Mouse (Mus musculus) lung, embryonic 14.5 days (tissue): ENCODE measurements around the gene Armc6. TPM values are rescaled to one million over a fixed set of nuclear protein-coding genes. Genes with fewer than 3 reads are reported as not detected.

Experiments used
- ATAC-seq: fragments of 200-750 bp; cut with Nextera tagmentation; 2 replicates; pipeline ENCODE4 v1.8.0; 2017; ENCODE audit warnings: mild to moderate bottlenecking, moderate TSS enrichment, moderate library complexity; ENCODE audit not compliant: insufficient read depth
- DNase-seq: peaks from one replicate; pipeline ENCODE4 v3.0.0-alpha.2; 2015
- H3K27ac ChIP-seq: fragments of 300-500 bp; sonication (generic); 2 replicates; pipeline ENCODE4 v1.5.1; 2014; ENCODE audit warnings: low read depth, mild to moderate bottlenecking, moderate library complexity
- H3K27me3 ChIP-seq: fragments of 300-500 bp; sonication (generic); 2 replicates; pipeline ENCODE4 v1.6.1; 2014; ENCODE audit warnings: low read length, control low read depth; ENCODE audit not compliant: insufficient read depth
- H3K36me3 ChIP-seq: fragments of 300-500 bp; sonication (generic); 2 replicates; pipeline ENCODE4 v1.6.1; 2014; ENCODE audit warnings: control low read depth; ENCODE audit not compliant: insufficient read depth
- H3K4me1 ChIP-seq: fragments of 300-500 bp; sonication (generic); 2 replicates; pipeline ENCODE4 v1.6.1; 2014; ENCODE audit warnings: antibody characterized with exemption, control low read depth; ENCODE audit not compliant: insufficient read depth
- H3K4me2 ChIP-seq: fragments of 300-500 bp; sonication (generic); 2 replicates; pipeline ENCODE4 v1.6.1; 2014; ENCODE audit warnings: mild to moderate bottlenecking
- H3K4me3 ChIP-seq: fragments of 300-500 bp; sonication (generic); 2 replicates; pipeline ENCODE4 v1.5.1; 2014; ENCODE audit warnings: low read depth, low read length
- H3K9ac ChIP-seq: fragments of 300-500 bp; sonication (generic); 2 replicates; pipeline ENCODE4 v1.6.1; 2014
- H3K9me3 ChIP-seq: fragments of 300-500 bp; sonication (generic); 2 replicates; pipeline ENCODE4 v1.6.1; 2016; ENCODE audit warnings: low read depth, low read length, control low read depth
- CTCF ChIP-seq: IDR thresholded peaks from 2 replicates; pipeline ENCODE4 v1.5.1; 2016; ENCODE audit warnings: antibody characterized with exemption, low read depth
- WGBS: fragments of 180-500 bp; shearing (Covaris S2); extraction: QIAGEN DNeasy Blood & Tissue Kit; methylation state at CpG from one replicate; pipeline ENCODE4 v1.1.7; 2014; 5-methylcytosine and 5-hydroxymethylcytosine counted together
- polyA plus RNA-seq: library from polyadenylated mRNA; unstranded; fragments of >200 nt; fragmentation: Nextera tagmentation; extraction: Ambion mirVana; gene quantifications from 2 replicates; pipeline ENCODE4 v1.2.1, GENCODE M21; 2014

Gene Armc6
- polyA plus RNA-seq, 1 experiment from 2014 or later = 28.6 TPM

DNA sequence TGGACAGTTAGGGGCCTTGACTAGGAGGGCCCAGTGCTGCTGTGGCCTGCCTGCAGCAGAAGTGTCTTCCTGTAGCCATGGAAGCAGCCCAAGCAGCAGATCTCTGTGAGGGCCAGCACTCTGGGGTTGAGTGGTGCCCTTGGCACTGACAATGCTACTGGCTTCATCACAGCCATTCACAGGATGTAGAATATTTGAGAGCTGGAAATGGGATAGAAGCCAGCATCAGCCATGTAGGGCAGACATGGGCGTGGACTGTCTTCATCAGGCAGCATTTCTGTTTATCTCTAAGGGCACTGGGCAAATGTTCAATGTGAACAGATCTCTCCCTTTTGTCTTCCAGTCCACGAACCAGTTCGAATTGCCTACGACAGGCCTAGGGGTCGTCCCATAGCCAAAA, 24.3 kb upstream of the Armc6 start:
- peaks cover 98% of the 10 kb centered on the region for H3K36me3 ChIP-seq
- H3K27me3 ChIP-seq = no peaks in the 10 kb centered on the region
- H3K27ac ChIP-seq = no peak overlapping the region
- ATAC-seq = no peak
- no peak overlapping the region for H3K4me3 ChIP-seq
- WGBS = 82% methylated on average over 5 of the region's 5 CpGs
- no peak overlapping the region for H3K4me2 ChIP-seq
- H3K9ac ChIP-seq = no peak overlapping the region
- DNase-seq = no peak
- no peaks in the 10 kb centered on the region for H3K4me1 ChIP-seq
- no peaks in the 10 kb centered on the region for H3K9me3 ChIP-seq
- no peak for TF ChIP-seq CTCF

DNA sequence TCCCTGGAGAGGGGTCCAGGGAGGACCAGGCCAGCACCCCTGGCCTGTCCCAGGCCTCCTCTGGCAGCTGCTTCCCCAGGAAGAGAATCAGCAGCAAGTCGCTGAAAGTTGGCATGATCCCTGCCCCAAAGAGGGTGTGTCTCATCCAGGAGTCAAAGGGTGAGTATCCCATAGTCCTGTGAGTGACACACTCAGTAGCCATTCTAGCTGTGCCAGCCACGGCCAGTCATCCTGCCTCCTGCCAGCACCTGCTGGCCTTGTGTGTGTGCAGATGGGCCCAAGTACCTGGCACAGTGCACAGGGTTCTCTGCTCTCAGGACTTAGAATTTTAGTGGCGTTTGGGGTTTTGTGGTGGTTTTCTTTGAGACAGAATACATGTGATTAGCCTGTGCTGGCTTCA, 23.2 kb upstream of the Armc6 start:
- no peak overlapping the region for H3K4me3 ChIP-seq
- no peak overlapping the region for H3K4me2 ChIP-seq
- H3K9ac ChIP-seq = no peak overlapping the region
- H3K9me3 ChIP-seq = no peaks in the 10 kb centered on the region
- H3K4me1 ChIP-seq = no peaks in the 10 kb centered on the region
- no peak for TF ChIP-seq CTCF
- WGBS = 82% methylated on average over 3 of the region's 3 CpGs
- no peaks in the 10 kb centered on the region for H3K27me3 ChIP-seq
- H3K36me3 ChIP-seq = peaks cover 99% of the 10 kb centered on the region
- ATAC-seq (no peak), DNase-seq (no peak)
- H3K27ac ChIP-seq = no peak overlapping the region

DNA sequence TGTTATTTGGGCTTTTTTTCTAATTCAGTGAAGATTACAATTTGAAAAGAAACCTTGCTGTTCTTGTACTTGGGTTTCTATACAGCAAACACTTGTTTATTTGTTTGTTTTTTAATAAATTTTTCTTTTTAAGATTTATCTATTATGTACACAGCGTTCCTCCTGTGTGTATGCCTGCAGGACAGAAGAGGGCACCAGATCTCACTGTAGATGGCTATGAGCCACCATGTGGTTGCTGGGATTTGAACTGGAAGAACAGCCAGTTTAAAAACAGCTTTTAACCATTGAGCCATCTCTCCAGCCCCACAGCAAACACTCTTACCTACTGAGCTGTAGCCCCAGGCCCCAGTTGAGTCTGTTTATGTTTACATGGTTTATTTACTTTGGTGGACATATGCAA, 20.4 kb upstream of the Armc6 start:
- Histone ChIP-seq H3K9ac (no peak overlapping the region), H3K27ac (no peak overlapping the region), H3K27me3 (no peaks in the 10 kb centered on the region), H3K36me3 (peaks cover 99% of the 10 kb centered on the region), H3K4me3 (no peak overlapping the region), H3K4me2 (no peak overlapping the region), H3K4me1 (no peaks in the 10 kb centered on the region), H3K9me3 (no peaks in the 10 kb centered on the region)
- peak; percentile 32 for DNase-seq
- peak; percentile 34 for TF ChIP-seq CTCF
- ATAC-seq = no peak
- WGBS = 72% methylated on average over 1 of the region's 1 CpGs

GRCm38 (mm10) chr8:70247841-70248240, 13.6 kb upstream of the Armc6 start:
- no peak for TF ChIP-seq CTCF
- ATAC-seq (no peak), DNase-seq (no peak)
- no peak overlapping the region for H3K9ac ChIP-seq
- H3K4me3 ChIP-seq = no peak overlapping the region
- 91% methylated on average over 3 of the region's 3 CpGs for WGBS
- H3K4me1 ChIP-seq = no peaks in the 10 kb centered on the region
- no peaks in the 10 kb centered on the region for H3K9me3 ChIP-seq
- H3K4me2 ChIP-seq = no peak overlapping the region
- no peaks in the 10 kb centered on the region for H3K27me3 ChIP-seq
- peaks cover 94% of the 10 kb centered on the region for H3K36me3 ChIP-seq
- H3K27ac ChIP-seq = no peak overlapping the region

DNA sequence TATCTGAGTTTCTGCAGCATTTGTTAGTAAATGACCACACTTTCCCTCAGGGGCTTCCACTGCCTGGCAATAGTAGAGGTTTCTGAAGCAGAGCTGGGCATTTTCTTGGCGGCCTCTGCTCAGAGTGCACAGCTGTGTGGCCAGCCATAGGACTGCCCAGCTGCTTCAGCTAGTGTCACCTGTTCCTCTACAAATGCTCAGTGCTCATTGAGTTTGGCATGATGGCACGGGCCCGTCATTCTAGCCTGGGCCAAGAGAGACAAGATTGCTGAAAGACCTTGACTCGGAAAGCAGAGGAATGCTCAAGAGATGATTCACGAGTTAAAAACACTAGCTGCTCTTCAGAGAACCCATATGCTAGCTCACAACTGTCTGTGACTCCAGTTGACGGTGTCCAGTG, 12.4 kb upstream of the Armc6 start:
- no peaks in the 10 kb centered on the region for H3K9me3 ChIP-seq
- no peak for ATAC-seq

DNA sequence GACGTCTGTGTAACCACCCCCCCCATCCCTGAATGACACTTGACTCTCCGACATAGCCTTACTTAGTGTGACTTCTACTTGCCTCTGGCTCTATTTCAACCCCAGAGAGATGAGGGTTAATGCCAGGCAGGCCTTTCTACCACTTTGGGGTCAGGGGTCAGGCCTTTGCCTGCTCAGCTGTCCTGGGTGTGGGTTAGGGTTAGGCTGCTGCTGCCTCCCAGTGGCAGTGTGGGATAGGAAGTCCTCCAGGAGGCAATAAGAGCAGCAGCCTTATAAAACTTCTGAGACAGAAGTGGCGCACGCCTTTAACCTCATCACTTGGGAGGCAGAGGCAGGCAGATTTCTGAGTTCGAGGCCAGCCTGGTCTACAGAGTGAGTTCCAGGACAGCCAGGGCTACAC, 6.4 kb upstream of the Armc6 start:
- H3K36me3 ChIP-seq = peaks cover 86% of the 10 kb centered on the region
- H3K27me3 ChIP-seq = no peaks in the 10 kb centered on the region
- no peak overlapping the region for H3K9ac ChIP-seq
- no peak for ATAC-seq
- no peak overlapping the region for H3K27ac ChIP-seq
- peak; percentile 17 for TF ChIP-seq CTCF
- DNase-seq = no peak
- H3K4me2 ChIP-seq = no peak overlapping the region
- 88% methylated on average over 5 of the region's 5 CpGs for WGBS
- H3K4me1 ChIP-seq = peaks cover 4% of the 10 kb centered on the region; the same call in 1 of the 2 replicates
- no peaks in the 10 kb centered on the region for H3K9me3 ChIP-seq
- H3K4me3 ChIP-seq = no peak overlapping the region

More for the DNA sequence above, 12.4 kb upstream of the Armc6 start:
- H3K36me3 ChIP-seq = peaks cover 94% of the 10 kb centered on the region
- no peak for TF ChIP-seq CTCF
- no peak for DNase-seq
- WGBS = 86% methylated on average over 6 of the region's 6 CpGs
- H3K27ac ChIP-seq = no peak overlapping the region
- H3K27me3 ChIP-seq = no peaks in the 10 kb centered on the region
- H3K4me3 ChIP-seq = no peak overlapping the region
- no peak overlapping the region for H3K4me2 ChIP-seq
- H3K4me1 ChIP-seq = no peaks in the 10 kb centered on the region
- H3K9ac ChIP-seq = no peak overlapping the region

DNA sequence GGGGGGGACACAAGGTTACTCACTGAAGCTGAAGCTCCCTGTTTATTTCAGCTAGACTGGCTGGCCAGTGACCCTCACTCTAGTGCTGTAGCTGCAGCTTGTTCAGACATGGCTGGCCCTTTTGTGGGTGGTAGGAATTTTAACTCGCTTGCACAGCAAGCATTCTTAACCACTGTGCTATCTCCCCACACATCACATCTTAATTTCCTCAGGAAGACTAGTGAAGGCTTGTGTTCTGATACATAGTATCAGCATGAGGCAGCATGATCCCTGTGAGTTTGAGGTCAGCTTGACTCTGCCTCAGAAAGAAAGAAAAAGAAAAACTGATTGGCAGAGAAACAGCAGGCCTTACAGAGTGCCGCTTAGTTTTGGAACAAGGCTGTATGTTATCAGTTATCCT, 3.6 kb upstream of the Armc6 start:
- Histone ChIP-seq H3K4me1 (peaks cover 12% of the 10 kb centered on the region; the same call in 1 of the 2 replicates), H3K9me3 (no peaks in the 10 kb centered on the region), H3K27ac (no peak overlapping the region), H3K4me2 (no peak overlapping the region), H3K27me3 (no peaks in the 10 kb centered on the region), H3K36me3 (peaks cover 62% of the 10 kb centered on the region), H3K4me3 (no peak overlapping the region), H3K9ac (no peak overlapping the region)
- TF ChIP-seq CTCF = no peak
- no peak for DNase-seq
- ATAC-seq = no peak
- WGBS = 83% methylated on average over 2 of the region's 2 CpGs

GRCm38 (mm10) chr8:70234781-70235128, 489 bp upstream of the Armc6 start:
- no peak for DNase-seq
- WGBS = 0% methylated on average over 15 of the region's 15 CpGs
- ATAC-seq = no peak
- Histone ChIP-seq H3K27ac (peak overlapping the region; percentile 94), H3K4me2 (peak overlapping the region; percentile 96), H3K4me1 (peaks cover 14% of the 10 kb centered on the region; the same call in 1 of the 2 replicates), H3K4me3 (peak overlapping the region; percentile 79), H3K9ac (peak overlapping the region; percentile 82), H3K9me3 (no peaks in the 10 kb centered on the region), H3K27me3 (no peaks in the 10 kb centered on the region), H3K36me3 (peaks cover 41% of the 10 kb centered on the region)
- no peak for TF ChIP-seq CTCF
